Mouse (Mus musculus) hindbrain, embryonic 16.5 days (tissue): ENCODE measurements around the gene Higd2a. TPM values are rescaled to one million over a fixed set of nuclear protein-coding genes. Genes with fewer than 3 reads are reported as not detected.
A peak's percentile ranks its signal among the peaks of the same experiment; 100 is the strongest.

Source experiments
- ATAC-seq: fragments of 200-750 bp; cut with Nextera tagmentation; 2 replicates; pipeline ENCODE4 v1.8.0; 2017; ENCODE audit warnings: moderate TSS enrichment, moderate library complexity
- H3K27ac ChIP-seq: fragments of 300-500 bp; sonication (generic); 2 replicates; pipeline ENCODE4 v1.5.1; 2014; ENCODE audit warnings: low read depth, mild to moderate bottlenecking, control low read depth, low read length, moderate library complexity
- H3K27me3 ChIP-seq: fragments of 300-500 bp; sonication (generic); replicated peaks from 2 replicates; pipeline ENCODE4 v1.6.1; 2014; ENCODE audit warnings: low read length; ENCODE audit not compliant: control insufficient read depth, insufficient read depth
- H3K36me3 ChIP-seq: fragments of 300-500 bp; sonication (generic); 2 replicates; pipeline ENCODE4 v1.6.1; 2014; ENCODE audit warnings: mild to moderate bottlenecking, low read length, moderate library complexity, mixed read lengths; ENCODE audit not compliant: control insufficient read depth, insufficient read depth
- H3K4me1 ChIP-seq: fragments of 300-500 bp; sonication (generic); 2 replicates; pipeline ENCODE4 v1.6.1; 2014; ENCODE audit warnings: low read depth, low read length; ENCODE audit not compliant: control insufficient read depth, insufficient read depth
- H3K4me2 ChIP-seq: fragments of 300-500 bp; sonication (generic); 2 replicates; pipeline ENCODE4 v1.6.1; 2014; ENCODE audit warnings: mild to moderate bottlenecking, low read length, control low read depth, moderate library complexity
- H3K4me3 ChIP-seq: fragments of 300-500 bp; sonication (generic); 2 replicates; pipeline ENCODE4 v1.5.1; 2014; ENCODE audit warnings: mild to moderate bottlenecking, low read length, control low read depth, moderate library complexity
- H3K9ac ChIP-seq: fragments of 300-500 bp; sonication (generic); 2 replicates; pipeline ENCODE4 v1.6.1; 2014; ENCODE audit warnings: low read depth, mild to moderate bottlenecking, control low read depth, low read length, moderate library complexity
- H3K9me3 ChIP-seq: fragments of 300-500 bp; sonication (generic); 2 replicates; pipeline ENCODE4 v1.6.1; 2014; ENCODE audit warnings: mild to moderate bottlenecking, low read length, moderate library complexity; ENCODE audit not compliant: control insufficient read depth
- WGBS: fragments of 180-500 bp; shearing (Covaris S2); extraction: QIAGEN DNeasy Blood & Tissue Kit; methylation state at CpG from one replicate; pipeline ENCODE4 v1.1.7; 2014; 5-methylcytosine and 5-hydroxymethylcytosine counted together
- polyA plus RNA-seq: library from polyadenylated mRNA; unstranded; fragments of >200 nt; fragmentation: Nextera tagmentation; extraction: Ambion mirVana; gene quantifications from 2 replicates; pipeline ENCODE4 v1.2.1, GENCODE M21; 2015

The Higd2a gene
- 253 and 288 TPM in 2 replicates for polyA plus RNA-seq

DNA sequence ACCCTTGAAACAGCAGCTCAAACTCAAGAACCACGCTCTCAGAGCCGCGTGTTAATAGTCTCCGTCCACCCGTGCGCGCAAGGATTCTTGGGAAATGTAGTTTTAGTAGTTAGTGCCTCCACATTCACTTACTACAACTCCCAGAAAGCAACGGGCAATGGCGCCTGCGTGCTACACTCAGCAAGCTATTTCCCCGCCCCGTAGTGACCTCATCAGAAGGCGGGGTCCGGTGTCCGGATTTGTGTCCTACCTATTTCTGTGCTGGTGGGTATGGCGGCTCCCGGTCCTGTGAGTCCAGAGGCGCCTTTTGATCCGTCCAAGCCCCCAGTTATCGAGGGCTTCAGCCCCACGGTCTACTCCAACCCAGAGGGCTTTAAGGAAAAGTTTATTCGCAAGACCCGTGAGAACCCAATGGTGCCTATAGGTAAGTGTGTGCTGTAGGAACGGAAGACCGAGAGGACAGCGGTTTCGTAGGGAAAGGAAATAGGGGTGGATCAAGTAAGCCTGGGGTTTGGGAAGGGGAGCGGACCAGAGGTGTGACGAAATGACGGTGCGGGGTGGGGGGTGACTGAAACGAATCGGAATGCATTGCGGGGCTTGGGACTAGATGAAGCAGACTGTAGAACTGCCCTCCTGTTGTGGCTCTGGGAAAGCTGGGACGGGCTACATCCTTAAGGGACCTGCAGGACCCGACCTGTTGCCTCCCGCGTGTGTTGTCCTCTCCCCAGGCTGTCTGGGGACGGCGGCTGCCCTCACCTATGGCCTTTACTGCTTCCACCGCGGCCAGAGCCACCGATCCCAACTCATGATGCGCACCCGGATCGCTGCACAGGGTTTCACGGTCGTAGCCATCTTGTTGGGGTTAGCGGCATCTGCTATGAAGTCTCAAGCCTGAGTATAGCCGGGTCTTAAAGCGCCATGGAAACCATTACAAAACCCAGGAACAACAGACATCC is at the start of gene Higd2a, which contains the start of gene Nop16:
TSS of gene Higd2a (plus strand) at position 212 of the 956 bp plus-strand sequence.
TSS of gene Nop16 (minus strand) at position 95 of the 956 bp plus-strand sequence.
- WGBS: under 1% methylated on average over 49 of the region's 51 CpGs
- Histone ChIP-seq H3K4me2 (peak within 1 kb of the TSS; percentile 76), H3K9me3 (no peaks in the 10 kb centered on the region), H3K4me3 (peak within 1 kb of the TSS; percentile 92), H3K27me3 (no peaks in the 10 kb centered on the region), H3K4me1 (peaks cover 21% of the 10 kb centered on the region), H3K36me3 (peaks cover 2% of the 10 kb centered on the region), H3K9ac (peak within 1 kb of the TSS; percentile 89), H3K27ac (peak within 1 kb of the TSS; percentile 94)
- peak; percentile 97 for ATAC-seq

- Histone ChIP-seq H3K9me3 (no peaks in the 10 kb centered on the region), H3K36me3 (peaks cover 44% of the 10 kb centered on the region), H3K4me2 (no peak overlapping the region), H3K9ac (no peak overlapping the region), H3K27ac (no peak overlapping the region), H3K27me3 (no peaks in the 10 kb centered on the region), H3K4me3 (no peak overlapping the region), H3K4me1 (no peaks in the 10 kb centered on the region)
- no peak for ATAC-seq
- WGBS: 88% methylated on average over 7 of the region's 7 CpGs
These were observed 42.0 kb upstream of the Higd2a start for GRCm38 (mm10) chr13:54548036-54548435.

DNA sequence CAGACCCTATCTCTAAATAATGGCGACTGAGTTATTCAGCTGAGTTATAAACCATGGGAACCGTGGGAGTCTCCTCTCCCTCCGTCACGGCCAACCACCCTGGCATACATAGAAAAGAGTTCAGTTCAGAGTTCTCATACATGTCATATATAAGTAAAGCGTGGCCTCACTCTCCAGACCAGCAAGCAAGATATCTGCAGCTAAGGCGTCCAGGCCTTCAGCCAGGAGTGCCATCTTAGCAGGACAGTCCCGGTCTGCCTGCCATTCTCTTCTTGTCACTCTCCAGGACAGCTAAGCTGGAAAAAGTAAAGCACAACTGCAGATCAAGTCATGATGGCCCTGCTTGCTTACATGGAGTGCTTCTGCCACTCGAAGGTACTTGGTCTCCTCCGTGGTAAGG is 33.8 kb upstream of the Higd2a start:
- H3K9ac ChIP-seq: no peak overlapping the region
- no peak overlapping the region for H3K4me2 ChIP-seq
- 93% methylated on average over 9 of the region's 9 CpGs for WGBS
- H3K27ac ChIP-seq: no peak overlapping the region
- H3K9me3 ChIP-seq: no peaks in the 10 kb centered on the region
- no peaks in the 10 kb centered on the region for H3K4me1 ChIP-seq
- no peak for ATAC-seq
- H3K27me3 ChIP-seq: no peaks in the 10 kb centered on the region
- no peak overlapping the region for H3K4me3 ChIP-seq
- H3K36me3 ChIP-seq: peaks cover 58% of the 10 kb centered on the region

DNA sequence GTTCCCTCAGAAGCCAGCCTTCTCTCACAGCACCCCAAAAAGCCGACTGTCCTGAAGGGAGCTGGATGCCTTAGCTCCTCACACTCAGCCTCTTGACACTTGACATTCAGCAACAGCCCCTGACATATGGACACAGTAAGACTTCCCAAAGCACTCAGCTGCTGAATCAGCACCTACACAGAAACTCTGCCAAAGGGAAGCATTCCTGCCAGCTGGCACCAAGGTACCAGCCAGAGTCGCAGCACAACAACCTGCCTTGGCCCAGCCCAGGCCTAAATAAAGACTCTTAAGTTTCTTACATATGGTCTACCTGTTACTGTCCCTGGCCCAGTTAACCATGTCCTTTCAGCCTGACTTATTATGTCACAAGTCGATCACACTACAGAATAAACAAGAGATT is 33.2 kb upstream of the Higd2a start:
- Histone ChIP-seq H3K4me3 (no peak overlapping the region), H3K36me3 (peaks cover 60% of the 10 kb centered on the region), H3K27me3 (no peaks in the 10 kb centered on the region), H3K27ac (no peak overlapping the region), H3K9ac (no peak overlapping the region), H3K4me1 (no peaks in the 10 kb centered on the region), H3K4me2 (no peak overlapping the region), H3K9me3 (no peaks in the 10 kb centered on the region)
- no peak for ATAC-seq
- 88% methylated on average over 3 of the region's 3 CpGs for WGBS

DNA sequence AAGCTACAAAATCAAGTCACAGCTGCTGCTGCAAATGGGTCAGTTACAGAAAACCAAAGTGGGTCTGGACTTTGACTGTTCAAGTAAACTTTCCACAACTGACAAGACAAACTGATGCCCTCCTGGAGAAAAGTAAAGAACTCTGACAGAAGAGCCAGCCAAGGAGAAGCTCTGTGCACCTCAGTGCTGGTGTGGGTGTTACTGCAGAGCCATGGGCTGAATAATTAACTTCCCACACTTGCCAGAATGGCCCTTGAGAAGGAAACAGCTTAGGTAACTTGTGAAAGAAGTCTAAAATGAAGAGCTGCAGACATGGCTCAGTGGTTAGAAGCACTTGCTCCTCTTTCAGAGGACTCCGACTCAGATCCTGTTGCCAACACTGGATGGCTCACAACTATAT is 32.4 kb upstream of the Higd2a start:
- Histone ChIP-seq H3K9ac (no peak overlapping the region), H3K27ac (no peak overlapping the region), H3K9me3 (no peaks in the 10 kb centered on the region), H3K4me3 (no peak overlapping the region), H3K36me3 (peaks cover 65% of the 10 kb centered on the region), H3K4me1 (no peaks in the 10 kb centered on the region), H3K27me3 (no peaks in the 10 kb centered on the region), H3K4me2 (no peak overlapping the region)
- WGBS: 100% methylated on average over 1 of the region's 1 CpGs
- ATAC-seq: no peak

GRCm38 (mm10) chr13:54559656-54560055 is 30.4 kb upstream of the Higd2a start:
- no peak overlapping the region for H3K4me2 ChIP-seq
- H3K36me3 ChIP-seq: peaks cover 51% of the 10 kb centered on the region
- no peak overlapping the region for H3K4me3 ChIP-seq
- no peak overlapping the region for H3K9ac ChIP-seq
- no peaks in the 10 kb centered on the region for H3K27me3 ChIP-seq
- H3K27ac ChIP-seq: no peak overlapping the region
- ATAC-seq: no peak
- peaks cover 8% of the 10 kb centered on the region for H3K4me1 ChIP-seq
- WGBS: 97% methylated on average over 2 of the region's 2 CpGs
- H3K9me3 ChIP-seq: no peaks in the 10 kb centered on the region

GRCm38 (mm10) chr13:54560608-54561007 is 29.4 kb upstream of the Higd2a start:
- H3K27ac ChIP-seq: no peak overlapping the region
- no peaks in the 10 kb centered on the region for H3K9me3 ChIP-seq
- ATAC-seq: no peak
- peaks cover 49% of the 10 kb centered on the region for H3K36me3 ChIP-seq
- WGBS: 94% methylated on average over 7 of the region's 7 CpGs
- H3K9ac ChIP-seq: no peak overlapping the region
- H3K4me1 ChIP-seq: peaks cover 10% of the 10 kb centered on the region
- no peaks in the 10 kb centered on the region for H3K27me3 ChIP-seq
- no peak overlapping the region for H3K4me3 ChIP-seq
- H3K4me2 ChIP-seq: no peak overlapping the region

DNA sequence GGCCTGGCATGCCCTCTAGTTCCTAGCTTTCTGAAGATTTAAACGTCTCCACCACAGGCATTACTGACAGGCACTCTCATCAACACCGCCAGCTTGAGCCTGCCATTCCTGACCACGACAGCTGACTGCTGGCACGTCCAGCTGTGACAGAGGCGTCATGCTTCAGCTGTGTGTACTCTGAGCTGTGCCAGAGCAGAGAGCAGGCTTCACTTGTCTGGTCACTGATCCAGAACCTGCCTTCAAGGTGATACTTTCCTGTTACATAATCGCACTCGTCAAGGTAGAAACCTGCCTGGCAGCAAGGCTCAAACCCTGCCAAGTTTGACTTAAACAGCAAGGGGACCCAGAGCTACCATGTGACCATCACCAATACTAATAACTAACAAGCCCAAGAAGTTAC is 27.4 kb upstream of the Higd2a start:
- no peak overlapping the region for H3K4me3 ChIP-seq
- no peaks in the 10 kb centered on the region for H3K9me3 ChIP-seq
- no peak for ATAC-seq
- no peak overlapping the region for H3K9ac ChIP-seq
- no peak overlapping the region for H3K4me2 ChIP-seq
- H3K27ac ChIP-seq: no peak overlapping the region
- peaks cover 38% of the 10 kb centered on the region for H3K36me3 ChIP-seq
- WGBS: 76% methylated on average over 7 of the region's 7 CpGs
- peaks cover 13% of the 10 kb centered on the region for H3K4me1 ChIP-seq
- H3K27me3 ChIP-seq: no peaks in the 10 kb centered on the region
